Mouse (Mus musculus) leukemia stem cell, adult 10-12 weeks (primary cell): ENCODE data around the gene Dync2h1. TPM values are rescaled to one million over a fixed set of nuclear protein-coding genes. Genes with fewer than 3 reads are reported as not detected.

ENCODE experiments used
- polyA plus RNA-seq: library from polyadenylated mRNA; stranded (reverse); fragments of >175 nt; gene quantifications from 2 replicates; pipeline ENCODE4 v1.2.3, GENCODE M21; 2012; ENCODE audit warnings: low replicate concordance

The Dync2h1 gene
- polyA plus RNA-seq: 0.14 and 0.24 TPM in 2 replicates

GRCm38 (mm10) chr9:7184172-7184896, at the start of gene Dync2h1, which contains the start of gene Dcun1d5:
Dync2h1 (minus strand) TSS chr9:7184446.
Dcun1d5 (plus strand) TSS chr9:7184520.

Other genes with a start within 250 kb of the Dync2h1 start
- gene Dcun1d5, start 74 bp upstream of the Dync2h1 start, polyA plus RNA-seq: 77.4 and 129 TPM in 2 replicates
- not detected in 2 replicates for gene Mmp13, start 88.1 kb upstream of the Dync2h1 start, polyA plus RNA-seq
- gene Mmp12, start 159.9 kb upstream of the Dync2h1 start, polyA plus RNA-seq: not detected in 2 replicates
- not detected in 2 replicates for gene Mmp1b, start 203.6 kb upstream of the Dync2h1 start, polyA plus RNA-seq